Mouse (Mus musculus) heart, embryonic 14.5 days (tissue): Measurements from ENCODE around the gene Kxd1. TPM values are rescaled to one million over a fixed set of nuclear protein-coding genes. Genes with fewer than 3 reads are reported as not detected.

Experiments
- ATAC-seq: fragments of 200-750 bp; cut with Nextera tagmentation; 2 replicates; pipeline ENCODE4 v1.8.0; 2017; ENCODE audit warnings: low read depth, moderate TSS enrichment; ENCODE audit not compliant: insufficient number of reproducible peaks, insufficient read depth, low FRiP score
- H3K27ac ChIP-seq, 2 experiments: fragments of 200-500 bp in 1 of 2; fragments of 300-500 bp in 1 of 2; sonication (generic) in 1 of 2; replicated peaks in 1 of 2; 2 replicates each; pipeline ENCODE4 v1.5.1; 2012 to 2014; ENCODE audit warnings: low read depth in 2 of 2, low read length in 2 of 2, control low read depth in 1 of 2, mild to moderate bottlenecking in 1 of 2, mixed read lengths in 1 of 2; ENCODE audit not compliant: control insufficient read depth in 1 of 2, insufficient read depth in 1 of 2
- H3K27me3 ChIP-seq: fragments of 300-500 bp; sonication (generic); 2 replicates; pipeline ENCODE4 v1.6.1; 2014; ENCODE audit warnings: mild to moderate bottlenecking, low read length, control low read depth; ENCODE audit not compliant: control insufficient read depth, insufficient read depth
- H3K36me3 ChIP-seq: fragments of 300-500 bp; sonication (generic); 2 replicates; pipeline ENCODE4 v1.6.1; 2014; ENCODE audit warnings: mild to moderate bottlenecking, control low read depth, low read length, mixed read lengths; ENCODE audit not compliant: control insufficient read depth, insufficient read depth
- H3K4me1 ChIP-seq, 2 experiments: fragments of 200-500 bp in 1 of 2; fragments of 300-500 bp in 1 of 2; sonication (generic) in 1 of 2; 2 replicates each; pipeline ENCODE4 v1.6.1; 2012 to 2014; ENCODE audit warnings: low read length in 2 of 2, control low read depth in 1 of 2, mixed read lengths in 1 of 2; ENCODE audit not compliant: control insufficient read depth in 2 of 2, insufficient read depth in 2 of 2
- H3K4me2 ChIP-seq: fragments of 300-500 bp; sonication (generic); 2 replicates; pipeline ENCODE4 v1.6.1; 2014; ENCODE audit warnings: mild to moderate bottlenecking, low read length
- H3K4me3 ChIP-seq, 2 experiments: fragments of 200-500 bp in 1 of 2; fragments of 300-500 bp in 1 of 2; sonication (generic) in 1 of 2; 2 replicates each; pipeline ENCODE4 v1.5.1; 2012 to 2014; ENCODE audit warnings: low read length in 2 of 2, mild to moderate bottlenecking in 2 of 2, control low read depth in 1 of 2, low read depth in 1 of 2, moderate library complexity in 1 of 2; ENCODE audit not compliant: control insufficient read depth in 1 of 2, insufficient read depth in 1 of 2
- H3K9ac ChIP-seq: fragments of 300-500 bp; sonication (generic); 2 replicates; pipeline ENCODE4 v1.6.1; 2014; ENCODE audit warnings: mild to moderate bottlenecking, low read length
- H3K9me3 ChIP-seq: fragments of 300-500 bp; sonication (generic); 2 replicates; pipeline ENCODE4 v1.6.1; 2016; ENCODE audit warnings: low read length, control low read depth; ENCODE audit not compliant: control insufficient read depth
- WGBS: fragments of 180-500 bp; shearing (Covaris S2); extraction: QIAGEN DNeasy Blood & Tissue Kit; methylation state at CpG from one replicate; pipeline ENCODE4 v1.1.7; 2014; 5-methylcytosine and 5-hydroxymethylcytosine counted together
- polyA plus RNA-seq: library from polyadenylated mRNA; unstranded; fragments of >200 nt; fragmentation: Nextera tagmentation; extraction: Ambion mirVana; gene quantifications from 2 replicates; pipeline ENCODE4 v1.2.1, GENCODE M21; 2014

Kxd1 gene
- polyA plus RNA-seq, 1 experiment from 2014 or later: 85.7 TPM

- ATAC-seq: no peak
- peaks cover 51 to 61% of the 10 kb centered on the region in 2 experiments for H3K4me1 ChIP-seq
- no peaks in the 10 kb centered on the region for H3K36me3 ChIP-seq
- WGBS: 66% methylated on average over 3 of the region's 3 CpGs
- H3K9ac ChIP-seq: no peak overlapping the region
- H3K4me3 ChIP-seq: no peak overlapping the region
- H3K9me3 ChIP-seq: no peaks in the 10 kb centered on the region
- H3K27me3 ChIP-seq: no peaks in the 10 kb centered on the region
- H3K4me2 ChIP-seq: no peak overlapping the region
- H3K27ac ChIP-seq: peak overlapping the region in 1 of 2 experiments; percentile 50; a peak in 2 of 4 replicates
These were observed 37.0 kb upstream of the Kxd1 start for GRCm38 (mm10) chr8:70564696-70565235.

GRCm38 (mm10) chr8:70563763-70564387, 36.1 kb upstream of the Kxd1 start:
- ATAC-seq: no peak
- 85% methylated on average over 6 of the region's 6 CpGs for WGBS

GRCm38 (mm10) chr8:70562802-70563201, 35.0 kb upstream of the Kxd1 start:
- Histone ChIP-seq H3K9me3 (no peaks in the 10 kb centered on the region), H3K4me3 (no peak overlapping the region), H3K36me3 (peaks cover 3% of the 10 kb centered on the region; the same call in 1 of the 2 replicates), H3K27ac (no peak overlapping the region), H3K4me1 (peaks cover 58 to 75% of the 10 kb centered on the region in 2 experiments), H3K4me2 (no peak overlapping the region), H3K27me3 (no peaks in the 10 kb centered on the region), H3K9ac (no peak overlapping the region)
- no peak for ATAC-seq
- 69% methylated on average over 3 of the region's 3 CpGs for WGBS

More at GRCm38 (mm10) chr8:70563763-70564387, 36.1 kb upstream of the Kxd1 start:
- Histone ChIP-seq H3K4me2 (no peak overlapping the region), H3K4me1 (peaks cover 53 to 64% of the 10 kb centered on the region in 2 experiments), H3K36me3 (peaks cover 3% of the 10 kb centered on the region; the same call in 1 of the 2 replicates), H3K27me3 (no peaks in the 10 kb centered on the region), H3K4me3 (no peak overlapping the region), H3K27ac (no peak overlapping the region), H3K9me3 (no peaks in the 10 kb centered on the region), H3K9ac (no peak overlapping the region; the same call in 1 of the 2 replicates)

DNA sequence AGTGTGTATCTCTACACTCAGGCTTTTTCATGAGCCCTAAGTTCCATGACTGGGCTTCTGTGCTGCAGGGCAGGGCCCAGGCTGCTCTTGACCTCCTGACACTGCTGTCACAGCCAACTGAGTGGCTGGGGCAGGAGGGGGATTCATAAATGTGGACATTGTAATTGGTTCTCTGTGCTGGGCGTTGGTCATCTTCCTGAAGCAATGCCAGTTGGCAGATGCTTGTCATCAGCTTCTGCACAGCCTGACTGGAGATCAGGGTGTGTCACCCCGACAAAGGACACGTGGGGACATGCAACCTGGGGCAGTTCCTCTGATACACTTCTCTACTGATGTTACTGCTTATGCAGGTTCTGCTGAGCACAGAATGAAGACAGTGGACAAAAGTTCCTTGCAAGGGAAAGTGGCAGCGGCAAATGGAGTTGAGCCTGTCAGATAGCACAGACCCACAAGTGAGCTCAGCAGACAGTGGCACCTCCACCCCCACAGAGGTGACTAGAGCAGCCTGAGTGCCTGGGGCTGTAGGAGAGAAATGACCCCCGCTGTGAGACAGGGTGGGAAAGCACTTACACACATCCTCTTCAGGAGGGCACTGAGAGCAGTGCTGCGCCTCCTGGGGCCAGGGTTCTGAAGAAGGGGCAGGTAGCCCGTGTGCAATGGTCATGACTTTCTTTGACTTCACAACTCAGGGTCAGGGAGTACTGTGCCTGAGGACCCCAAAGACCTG, 34.2 kb upstream of the Kxd1 start:
- peak overlapping the region; percentile 32 to 67; a peak in 3 of 4 replicates for H3K27ac ChIP-seq
- peaks cover 7% of the 10 kb centered on the region; the same call in 1 of the 2 replicates for H3K36me3 ChIP-seq
- no peak overlapping the region for H3K4me3 ChIP-seq
- H3K4me2 ChIP-seq: no peak overlapping the region
- no peak for ATAC-seq
- no peaks in the 10 kb centered on the region for H3K9me3 ChIP-seq
- peak overlapping the region; percentile 39 for H3K9ac ChIP-seq
- WGBS: 38% methylated on average over 7 of the region's 7 CpGs
- H3K27me3 ChIP-seq: no peaks in the 10 kb centered on the region
- H3K4me1 ChIP-seq: peaks cover 58 to 77% of the 10 kb centered on the region in 2 experiments

DNA sequence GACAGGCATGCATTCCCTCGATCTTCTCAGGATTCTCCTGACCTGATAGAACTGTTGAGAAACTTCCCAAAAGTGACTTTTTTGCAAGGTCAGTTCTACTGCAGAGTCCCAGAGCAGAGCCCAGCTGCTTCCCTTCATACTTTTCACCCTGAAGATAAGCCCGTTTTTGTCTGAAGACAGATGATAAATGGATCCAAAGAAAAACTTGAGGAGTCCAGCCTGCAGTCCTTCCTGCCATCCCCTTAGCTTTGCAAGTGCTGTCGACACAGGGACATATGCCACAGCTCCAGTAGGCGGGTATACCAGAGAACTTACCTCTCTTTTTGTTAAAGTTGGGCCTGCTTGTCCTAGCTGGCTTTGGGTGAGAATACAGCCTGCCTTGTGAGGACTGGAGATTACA, 33.6 kb upstream of the Kxd1 start:
- Histone ChIP-seq H3K36me3 (peaks cover 8% of the 10 kb centered on the region; the same call in 1 of the 2 replicates), H3K4me1 (peaks cover 53 to 72% of the 10 kb centered on the region in 2 experiments), H3K9ac (peak overlapping the region; percentile 39), H3K4me3 (no peak overlapping the region), H3K27me3 (no peaks in the 10 kb centered on the region), H3K27ac (peak overlapping the region; percentile 32 to 67), H3K4me2 (no peak overlapping the region), H3K9me3 (no peaks in the 10 kb centered on the region)
- WGBS: 28% methylated on average over 4 of the region's 4 CpGs
- no peak for ATAC-seq

- ATAC-seq: no peak
- Histone ChIP-seq H3K9ac (peak overlapping the region; percentile 42; the same call in 1 of the 2 replicates), H3K27ac (peak overlapping the region; percentile 13 to 67), H3K4me2 (peak overlapping the region; percentile 16; the same call in 1 of the 2 replicates), H3K27me3 (no peaks in the 10 kb centered on the region), H3K36me3 (peaks cover 8% of the 10 kb centered on the region; the same call in 1 of the 2 replicates), H3K9me3 (no peaks in the 10 kb centered on the region), H3K4me1 (peaks cover 50 to 66% of the 10 kb centered on the region in 2 experiments), H3K4me3 (no peak overlapping the region)
- WGBS: 23% methylated on average over 3 of the region's 3 CpGs
These were observed 32.8 kb upstream of the Kxd1 start for GRCm38 (mm10) chr8:70560564-70560963.

DNA sequence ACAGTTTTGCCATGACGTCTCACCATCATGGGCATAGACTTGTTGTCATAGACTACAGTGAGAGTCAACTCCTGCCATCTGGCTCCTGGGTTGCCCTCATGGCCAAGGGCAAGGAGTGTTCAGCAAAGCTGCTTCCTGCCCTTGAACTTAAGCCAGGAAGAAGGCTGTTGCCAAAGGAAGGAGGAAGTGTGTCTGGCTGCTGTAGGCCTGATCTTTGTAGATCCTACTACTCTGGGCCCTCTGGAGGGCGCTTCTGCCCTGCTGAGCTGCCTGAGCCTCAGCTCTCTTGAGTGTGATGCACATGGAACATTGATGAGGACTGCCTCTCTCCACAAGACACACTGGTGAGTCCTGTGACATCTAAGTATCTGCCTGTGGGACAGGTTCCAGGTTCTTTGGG, 32.3 kb upstream of the Kxd1 start:
- Histone ChIP-seq H3K4me3 (no peak overlapping the region), H3K4me1 (peaks cover 46 to 61% of the 10 kb centered on the region in 2 experiments), H3K4me2 (no peak overlapping the region), H3K9ac (peak overlapping the region; percentile 42), H3K27me3 (no peaks in the 10 kb centered on the region), H3K9me3 (no peaks in the 10 kb centered on the region), H3K36me3 (peaks cover 8% of the 10 kb centered on the region; the same call in 1 of the 2 replicates), H3K27ac (peak overlapping the region; percentile 13 to 67)
- WGBS: 53% methylated on average over 2 of the region's 2 CpGs
- peak; percentile 15; the same call in 1 of the 2 replicates for ATAC-seq
